Mouse (Mus musculus) myocyte (in vitro differentiated cells): Measurements from ENCODE around the gene Tssk3.

Source experiments
- CEBPB ChIP-seq: IDR thresholded peaks from 2 replicates; pipeline ENCODE4 v1.6.1; 2011; ENCODE audit warnings: mild to moderate bottlenecking, moderate library complexity; ENCODE audit not compliant: poor library complexity, insufficient read depth, severe bottlenecking
- E2F4 ChIP-seq: IDR thresholded peaks from one replicate; pipeline ENCODE4 v1.6.1; 2011; ENCODE audit warnings: mild to moderate bottlenecking, control low read depth, moderate library complexity; ENCODE audit not compliant: insufficient read depth
- MAX ChIP-seq: IDR thresholded peaks from one replicate; pipeline ENCODE4 v1.6.1; 2011; ENCODE audit warnings: low read depth, mild to moderate bottlenecking, control low read depth
- MYOD1 ChIP-seq, 3 experiments: IDR thresholded peaks; one replicate each; pipeline ENCODE4 v1.6.1; 2011; ENCODE audit warnings: control low read depth in 2 of 3, low read depth in 2 of 3, mild to moderate bottlenecking in 2 of 3, moderate library complexity in 1 of 3; ENCODE audit not compliant: insufficient read length in 2 of 3, control insufficient read depth in 1 of 3
- MYOG ChIP-seq, 3 experiments: IDR thresholded peaks; one replicate each; pipeline ENCODE4 v1.6.1; 2011; ENCODE audit warnings: control low read depth in 2 of 3, low read depth in 2 of 3, mild to moderate bottlenecking in 2 of 3; ENCODE audit not compliant: insufficient read length in 2 of 3, control insufficient read depth in 1 of 3, insufficient read depth in 1 of 3
- POLR2A ChIP-seq: IDR thresholded peaks from one replicate; pipeline ENCODE4 v1.6.1; 2011; ENCODE audit warnings: low read depth, mild to moderate bottlenecking, control low read depth, moderate library complexity; ENCODE audit not compliant: insufficient read length
- POLR2AphosphoS2 ChIP-seq: IDR thresholded peaks from one replicate; pipeline ENCODE4 v1.6.1; 2011; ENCODE audit warnings: low read depth, control low read depth; ENCODE audit not compliant: insufficient read length
- REST ChIP-seq: IDR thresholded peaks from one replicate; pipeline ENCODE4 v1.6.1; 2011; ENCODE audit warnings: mild to moderate bottlenecking, control low read depth, moderate library complexity; ENCODE audit not compliant: insufficient read depth, insufficient read length
- SRF ChIP-seq: IDR thresholded peaks from one replicate; pipeline ENCODE4 v1.6.1; 2011; ENCODE audit warnings: low read depth; ENCODE audit not compliant: control insufficient read depth, insufficient read length
- TCF12 ChIP-seq: IDR thresholded peaks from one replicate; pipeline ENCODE4 v1.6.1; 2011; ENCODE audit warnings: mild to moderate bottlenecking, control low read depth; ENCODE audit not compliant: poor library complexity, insufficient read depth, severe bottlenecking
- TCF3 ChIP-seq: IDR thresholded peaks from one replicate; pipeline ENCODE4 v1.6.1; 2011; ENCODE audit warnings: low read depth, control low read depth; ENCODE audit not compliant: insufficient read length
- USF1 ChIP-seq: IDR thresholded peaks from one replicate; pipeline ENCODE4 v1.6.1; 2011; ENCODE audit warnings: low read depth, mild to moderate bottlenecking, control low read depth, moderate library complexity

DNA sequence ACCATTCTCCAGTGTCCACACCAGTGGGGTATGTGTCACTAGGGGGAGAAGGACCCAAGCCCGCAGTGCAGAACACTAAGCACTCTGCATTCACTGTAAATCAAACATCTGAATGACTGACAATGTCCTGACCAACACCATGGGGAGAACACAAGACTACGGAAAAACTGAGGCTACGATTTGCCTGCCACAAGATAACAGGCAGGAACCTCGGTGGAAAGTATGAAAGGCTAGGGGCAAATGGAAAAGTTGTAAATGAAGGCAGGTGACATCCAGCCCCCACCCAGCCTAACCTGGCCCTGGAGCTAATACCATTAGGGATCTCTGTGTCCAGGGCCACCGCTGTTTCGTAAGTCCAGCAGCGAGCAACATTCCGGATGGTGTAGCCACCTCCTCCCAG is 27.7 kb upstream of the Tssk3 start:
- TF ChIP-seq POLR2A, result no peak
- TF ChIP-seq TCF12, result no peak
- TF ChIP-seq POLR2AphosphoS2, result no peak
- TF ChIP-seq MYOD1 (IDR thresholded peaks at IDR 0.05; ENCODE audit: control insufficient read depth in 1 of 3, insufficient read length in 2 of 3, low read depth in 2 of 3), result no peak
- TF ChIP-seq MYOG (IDR thresholded peaks at IDR 0.05; ENCODE audit: control insufficient read depth in 1 of 3, insufficient read depth in 1 of 3, insufficient read length in 2 of 3, low read depth in 2 of 3), result no peak
- TF ChIP-seq SRF, result no peak
- no peak for TF ChIP-seq REST
- TF ChIP-seq USF1, result no peak
- no peak for TF ChIP-seq E2F4
- no peak for TF ChIP-seq MAX
- TF ChIP-seq CEBPB, result no peak
- no peak for TF ChIP-seq TCF3
